ENCODE assay signal across 10 mouse cellular contexts in the genomic region with DNA sequence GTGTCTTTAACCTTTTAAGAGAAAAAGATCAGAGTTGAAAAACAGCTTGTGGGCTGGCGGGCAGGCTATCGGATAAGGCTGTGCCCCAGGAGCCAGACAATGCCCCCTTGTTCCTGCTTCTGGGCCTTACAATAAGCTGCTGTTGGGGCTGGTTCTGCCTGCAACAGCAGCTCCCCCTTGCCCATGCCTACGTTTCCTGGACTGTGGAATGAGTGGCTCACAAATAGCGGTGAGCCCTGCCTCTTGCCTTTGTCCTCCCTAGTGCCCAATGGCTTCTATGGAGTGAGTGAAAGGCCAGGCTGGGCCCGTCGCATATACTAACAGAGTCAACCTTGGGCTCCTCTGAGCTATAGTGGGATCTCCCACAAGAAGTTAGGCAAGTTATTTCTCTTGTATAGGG.
DNase-seq lines count a peak whose midpoint lies in the region; ATAC-seq lines count a peak whose summit lies in the region.
"Had no signal": no experiment of that assay in that cellular context is flagged by ENCODE, and none has a peak within 500 bp of the region (broad histone marks: within the 10 kb centered on the region; RNA-seq: fewer than 3 reads in every experiment).

No protein-coding gene starts in this region.

- H3K36me3 ChIP-seq in heart, embryonic 16.5 days (ENCODE audit: control insufficient read depth, insufficient read depth): no peaks in the 10 kb centered on the region; the same call in 1 of the 2 replicates
- peaks cover 9% of the 10 kb centered on the region; the same call in 1 of the 2 replicates for H3K36me3 ChIP-seq in embryonic facial prominence, embryonic 14.5 days (ENCODE audit: control insufficient read depth, insufficient read depth, low read length)
- H3K36me3 ChIP-seq in limb, embryonic 11.5 days (ENCODE audit: control insufficient read depth, insufficient read depth, low read length): no peaks in the 10 kb centered on the region; the same call in 1 of the 2 replicates

- 81% methylated on average over 6 of the region's 6 CpGs for WGBS in heart, embryonic 16.5 days
- WGBS in embryonic facial prominence, embryonic 14.5 days: 56% methylated on average over 6 of the region's 6 CpGs
- 72% methylated on average over 6 of the region's 6 CpGs for WGBS in limb, embryonic 11.5 days

- peak overlapping the region; percentile 29; the same call in 1 of the 2 replicates for H3K27ac ChIP-seq in heart, embryonic 16.5 days (ENCODE audit: low read length)
- peak overlapping the region; percentile 57 for H3K27ac ChIP-seq in embryonic facial prominence, embryonic 14.5 days (replicated peaks; ENCODE audit: low read depth, low read length)
- peak overlapping the region; percentile 73 for H3K27ac ChIP-seq in limb, embryonic 11.5 days (replicated peaks; ENCODE audit: low read depth, low read length)

- no peak for ATAC-seq in heart, embryonic 16.5 days (replicated peaks; ENCODE audit: extremely low read depth, insufficient read depth, low FRiP score)
- peak; percentile 56; the same call in 1 of the 2 replicates for ATAC-seq in embryonic facial prominence, embryonic 14.5 days (ENCODE audit: low read depth)
- ATAC-seq in limb, embryonic 11.5 days (ENCODE audit: insufficient number of reproducible peaks, low FRiP score, low TSS enrichment, low read depth): no peak
- no peak for ATAC-seq in granulocyte monocyte progenitor cell, adult 5-6 weeks (replicated peaks; ENCODE audit: poor library complexity, severe bottlenecking)

- peaks cover 62% of the 10 kb centered on the region for H3K4me1 ChIP-seq in heart, embryonic 16.5 days (ENCODE audit: control insufficient read depth, insufficient read depth, low read length)
- H3K4me1 ChIP-seq in embryonic facial prominence, embryonic 14.5 days (ENCODE audit: control insufficient read depth, insufficient read depth, low read length): peaks cover 26% of the 10 kb centered on the region
- peaks cover 18% of the 10 kb centered on the region for H3K4me1 ChIP-seq in limb, embryonic 11.5 days (ENCODE audit: control insufficient read depth, insufficient read depth, low read length)

- no peak overlapping the region for H3K9ac ChIP-seq in heart, embryonic 16.5 days (ENCODE audit: low read length)
- no peak overlapping the region for H3K9ac ChIP-seq in embryonic facial prominence, embryonic 14.5 days (ENCODE audit: low read depth, low read length)
- H3K9ac ChIP-seq in limb, embryonic 11.5 days (ENCODE audit: low read length): no peak overlapping the region

- no peaks in the 10 kb centered on the region for H3K9me3 ChIP-seq in heart, embryonic 16.5 days (replicated peaks; ENCODE audit: control insufficient read depth, low read length)
- no peaks in the 10 kb centered on the region for H3K9me3 ChIP-seq in embryonic facial prominence, embryonic 14.5 days (ENCODE audit: control insufficient read depth, low read length)
- no peaks in the 10 kb centered on the region for H3K9me3 ChIP-seq in limb, embryonic 11.5 days (ENCODE audit: control insufficient read depth, low read length)

- DNase-seq in heart, postnatal 4 days: no peak
- peak; percentile 87 for DNase-seq in brain, adult 2 months (ENCODE audit: low read depth, low spot score)
- DNase-seq in embryonic facial prominence, embryonic 14.5 days (ENCODE audit: low spot score): peak; percentile 60
- DNase-seq in limb, embryonic 11.5 days (ENCODE audit: low spot score): peak; percentile 45
- no peak for DNase-seq in right cerebral cortex, postnatal 10 days (ENCODE audit: low spot score in 2 of 2)
- no peak for DNase-seq in ovary, postnatal 14 days (ENCODE audit: low spot score)
- DNase-seq: adrenal gland, postnatal 36 days; spleen, adult 18-20 months had no signal

- no peak overlapping the region for H3K4me3 ChIP-seq in heart, embryonic 16.5 days (ENCODE audit: low read length)
- no peak overlapping the region for H3K4me3 ChIP-seq in embryonic facial prominence, embryonic 14.5 days (ENCODE audit: low read depth, low read length)
- no peak overlapping the region for H3K4me3 ChIP-seq in limb, embryonic 11.5 days (ENCODE audit: low read depth, low read length)

- no peak overlapping the region for H3K4me2 ChIP-seq in heart, embryonic 16.5 days (ENCODE audit: low read depth, low read length)
- H3K4me2 ChIP-seq in embryonic facial prominence, embryonic 14.5 days (ENCODE audit: low read depth, low read length): no peak overlapping the region
- no peak overlapping the region for H3K4me2 ChIP-seq in limb, embryonic 11.5 days (ENCODE audit: low read depth, severe bottlenecking)

- no peaks in the 10 kb centered on the region for H3K27me3 ChIP-seq in heart, embryonic 16.5 days (ENCODE audit: control insufficient read depth, insufficient read depth, low read length)
- H3K27me3 ChIP-seq in embryonic facial prominence, embryonic 14.5 days (replicated peaks; ENCODE audit: control insufficient read depth, insufficient read depth, low read length): no peaks in the 10 kb centered on the region
- H3K27me3 ChIP-seq in limb, embryonic 11.5 days (ENCODE audit: control insufficient read depth, insufficient read depth, low read length): no peaks in the 10 kb centered on the region

Comparison
In these comparisons a context has a peak if more than half of its experiments do, and no peak if none do; other contexts are left out.
1. DNase-seq: peak in brain, adult 2 months (single experiment), embryonic facial prominence, embryonic 14.5 days (single experiment) and limb, embryonic 11.5 days (single experiment); none in heart, postnatal 4 days (single experiment), right cerebral cortex, postnatal 10 days (0 of 2) and ovary, postnatal 14 days (single experiment).
2. Peak in every context shown above with its lines, with median percentiles within 50 percentile points of each other: H3K27ac ChIP-seq.